Mouse (Mus musculus): ENCODE measurements at regions not wholly inside any gene's neighbourhood (a gene's known extent, or its start where the extent isn't known, plus 50 kb on each side); places are given as distances from the start of the nearest gene placed in this dataset.

DNA sequence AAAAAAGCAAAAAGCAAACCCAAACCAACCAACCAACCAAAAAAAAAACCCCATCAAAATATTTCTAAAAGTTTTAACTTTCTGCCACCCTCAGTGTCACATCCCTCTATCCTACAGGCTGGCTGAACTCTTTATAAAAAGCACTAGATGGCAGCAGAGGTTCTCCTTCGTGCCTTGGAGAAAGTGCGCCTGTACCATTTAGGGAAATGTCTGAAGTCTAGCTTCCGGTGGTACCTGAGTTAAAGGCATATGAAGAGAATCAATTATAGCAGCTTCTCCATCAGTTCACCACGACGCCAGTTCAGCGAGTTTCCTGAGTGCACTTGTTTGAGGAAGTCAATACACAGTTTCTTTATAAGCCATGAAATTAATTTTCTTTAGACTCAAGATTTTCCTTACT is 130.0 kb upstream of the Zc3h12c start:
- no peak for DNase-seq (ENCODE audit: low spot score in 2 of 2)

DNA sequence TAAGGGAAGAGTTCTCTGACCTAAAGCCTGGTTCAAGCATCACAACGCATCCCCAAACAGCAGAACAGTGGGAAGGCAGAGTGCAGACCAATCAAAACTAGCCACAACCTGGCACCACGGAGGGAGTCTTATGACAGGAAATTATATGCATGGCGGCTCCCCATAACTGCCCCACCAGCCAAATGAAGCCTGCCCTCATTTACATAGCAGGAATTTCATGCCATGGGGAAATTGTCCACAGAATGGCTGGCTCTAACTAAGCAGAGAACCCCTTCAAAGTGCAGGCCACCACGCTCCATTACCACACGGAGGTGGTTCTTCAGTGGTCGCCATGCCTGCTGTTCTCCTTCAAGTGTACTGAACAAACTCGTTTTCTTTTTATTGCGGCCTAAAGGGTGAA is 126.3 kb upstream of the Zc3h12c start:
- DNase-seq (ENCODE audit: low spot score in 2 of 2) = no peak

DNA sequence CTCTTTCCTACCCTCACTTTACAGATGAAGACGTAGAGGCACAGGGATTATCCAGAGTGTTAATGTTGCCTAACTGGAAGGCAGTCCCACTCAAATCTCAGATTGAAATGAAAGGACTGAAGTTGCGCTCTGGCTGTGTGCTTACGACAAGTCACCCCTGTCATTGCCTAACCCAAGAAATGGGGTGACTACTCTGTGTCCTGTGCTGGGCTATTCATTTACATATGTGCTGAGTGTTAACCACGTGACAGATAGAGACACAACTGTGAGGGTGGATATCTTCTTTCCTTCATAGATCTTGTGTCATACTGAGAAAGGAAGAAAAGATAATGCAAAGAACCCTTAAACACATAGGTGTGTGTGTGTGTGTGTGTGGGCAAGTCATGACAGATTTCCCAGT is 120.7 kb upstream of the Zc3h12c start:
- no peak for DNase-seq (ENCODE audit: low spot score in 2 of 2)

DNA sequence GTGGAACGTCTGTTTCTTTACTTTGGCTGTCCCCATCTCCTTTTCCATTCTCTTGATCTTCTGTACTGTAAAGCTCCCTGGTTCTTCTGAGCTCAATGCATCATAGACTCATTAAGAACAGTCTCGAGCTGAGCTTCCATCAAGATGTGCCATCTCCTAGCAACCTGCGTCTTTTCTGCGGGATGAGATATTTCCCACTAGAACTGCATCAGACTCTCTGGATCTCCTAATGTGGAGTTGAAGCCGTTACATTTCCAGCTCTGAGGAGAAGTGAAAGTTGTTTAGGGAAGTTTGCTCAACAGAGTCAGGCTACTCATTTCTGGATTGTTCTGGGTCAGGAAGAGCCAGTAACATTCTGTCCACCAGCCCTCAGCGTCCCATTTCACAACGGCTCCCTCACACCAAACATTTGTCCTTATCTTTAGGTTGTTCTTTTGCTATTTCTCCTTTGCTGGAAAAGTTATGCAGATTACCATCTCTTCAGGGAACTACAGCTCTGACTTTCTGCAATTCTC is 119.4 kb upstream of the Zc3h12c start:
- no peak for DNase-seq (ENCODE audit: low spot score in 2 of 2)

DNA sequence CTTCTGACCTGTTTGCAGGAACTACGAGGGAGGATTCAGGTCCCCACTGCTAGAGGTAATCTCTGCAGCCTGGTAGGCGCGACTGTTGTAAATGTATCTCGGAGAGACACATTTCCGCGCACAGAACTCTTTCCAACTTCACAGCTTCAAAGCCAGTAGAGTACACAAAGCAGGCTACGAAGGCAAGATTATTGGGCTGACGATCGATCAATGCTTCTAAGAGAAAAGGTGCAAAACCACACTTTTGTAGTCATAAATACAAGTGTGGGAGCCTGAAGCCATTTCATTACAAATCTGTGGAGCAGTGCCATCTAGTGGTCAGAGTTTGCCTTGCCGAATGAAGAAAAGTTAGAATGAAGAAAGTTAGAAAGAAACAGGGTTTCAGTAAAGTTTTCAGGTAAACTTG is 118.9 kb upstream of the Zc3h12c start:
- DNase-seq (ENCODE audit: low spot score in 2 of 2) = peak in 1 of 2 experiments; percentile 51

DNA sequence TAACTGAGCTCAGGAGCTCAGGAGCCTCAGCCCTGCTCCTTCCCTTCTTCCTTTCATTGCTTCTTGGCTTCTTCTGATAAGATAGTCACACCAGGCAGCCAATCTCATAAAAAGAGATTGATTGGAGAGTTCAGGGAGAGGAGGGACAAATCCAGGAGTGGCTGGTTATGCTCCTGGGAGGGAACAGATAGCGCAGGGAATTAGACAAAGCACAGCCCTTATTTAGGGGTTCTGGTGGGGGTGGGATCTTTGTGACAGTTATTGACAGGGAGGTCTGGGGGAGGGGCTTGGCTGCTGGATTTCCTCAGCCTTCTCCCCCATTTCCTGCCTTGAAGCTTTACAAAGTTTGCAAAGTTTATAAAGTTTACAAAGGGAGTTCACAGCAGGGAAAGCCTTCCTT is 117.7 kb upstream of the Zc3h12c start:
- DNase-seq (ENCODE audit: low spot score in 2 of 2) = no peak

DNA sequence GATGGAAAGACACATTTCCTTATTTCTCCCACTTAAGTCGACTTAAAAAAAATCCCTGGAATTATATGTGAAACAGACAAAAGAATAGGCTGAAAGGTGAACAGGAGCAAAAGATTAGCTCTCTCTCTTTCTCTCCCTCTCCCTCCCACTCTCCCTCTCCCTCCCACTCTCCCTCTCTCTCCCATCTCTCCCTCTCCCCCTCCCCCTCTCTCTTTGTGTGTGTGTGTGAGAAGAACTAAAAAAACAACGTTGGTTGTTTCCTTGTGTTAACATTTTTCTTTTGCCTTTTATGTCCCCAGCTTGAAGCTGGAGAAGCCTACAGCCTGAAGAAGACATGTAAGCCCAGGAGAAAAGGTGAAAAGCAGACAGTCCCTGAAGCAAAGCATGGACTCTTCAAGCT is 115.2 kb upstream of the Zc3h12c start:
- no peak for DNase-seq (ENCODE audit: low spot score in 2 of 2)

DNA sequence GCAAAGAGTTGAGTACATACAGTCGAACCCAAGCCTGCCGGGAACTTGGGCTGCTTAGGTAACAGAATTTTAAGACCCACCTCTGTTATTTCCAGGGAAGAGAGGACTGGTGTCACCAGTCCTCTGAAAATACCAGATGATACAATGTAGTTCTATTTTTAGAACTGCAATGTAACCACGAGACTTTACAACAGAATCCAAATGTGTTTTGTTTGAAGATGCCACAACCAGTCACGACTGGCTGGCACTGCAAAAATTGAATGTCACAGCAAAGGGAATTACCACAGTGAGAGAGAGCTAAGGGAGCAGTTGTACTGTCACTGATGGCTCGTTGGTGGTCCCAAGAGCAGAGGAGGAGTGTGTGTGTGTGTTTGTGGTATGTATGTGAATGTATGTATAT is 112.6 kb upstream of the Zc3h12c start:
- DNase-seq (ENCODE audit: low spot score in 2 of 2) = no peak

DNA sequence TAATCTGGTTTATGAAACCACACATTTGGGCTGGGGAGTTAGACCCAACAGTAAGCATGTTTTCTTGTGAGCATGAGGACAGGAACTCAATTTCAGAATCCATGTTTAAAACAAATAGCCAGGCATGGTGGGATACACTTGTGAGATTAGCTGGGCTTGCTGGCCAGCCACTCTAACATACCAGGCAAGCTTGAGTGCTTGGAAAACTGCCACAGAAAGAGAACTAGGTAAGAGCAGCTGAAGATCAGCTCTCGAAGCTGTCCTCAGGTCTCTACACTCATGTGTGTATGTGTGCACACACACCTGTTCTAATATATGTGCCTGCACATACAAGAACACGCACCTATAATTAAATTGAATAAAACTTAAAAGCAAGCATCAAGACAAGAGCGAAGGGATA is 112.2 kb upstream of the Zc3h12c start:
- no peak for DNase-seq (ENCODE audit: low spot score in 2 of 2)

DNA sequence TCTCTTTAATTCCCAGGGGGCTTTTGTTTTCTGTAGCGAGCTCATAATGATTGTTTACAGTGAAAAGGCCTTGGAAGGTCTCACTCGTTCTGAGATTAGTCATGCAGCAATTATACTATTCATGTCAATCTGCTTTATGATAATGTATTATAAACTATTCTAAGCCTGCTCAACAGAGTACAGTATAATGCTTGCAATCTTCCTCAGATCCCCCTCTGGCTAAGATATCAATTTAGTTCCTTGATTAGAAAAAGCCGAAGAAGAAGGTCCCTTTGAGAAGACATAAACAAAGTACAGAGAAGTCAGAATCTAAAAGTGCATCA is 110.3 kb upstream of the Zc3h12c start:
- DNase-seq (ENCODE audit: low spot score in 2 of 2) = no peak

DNA sequence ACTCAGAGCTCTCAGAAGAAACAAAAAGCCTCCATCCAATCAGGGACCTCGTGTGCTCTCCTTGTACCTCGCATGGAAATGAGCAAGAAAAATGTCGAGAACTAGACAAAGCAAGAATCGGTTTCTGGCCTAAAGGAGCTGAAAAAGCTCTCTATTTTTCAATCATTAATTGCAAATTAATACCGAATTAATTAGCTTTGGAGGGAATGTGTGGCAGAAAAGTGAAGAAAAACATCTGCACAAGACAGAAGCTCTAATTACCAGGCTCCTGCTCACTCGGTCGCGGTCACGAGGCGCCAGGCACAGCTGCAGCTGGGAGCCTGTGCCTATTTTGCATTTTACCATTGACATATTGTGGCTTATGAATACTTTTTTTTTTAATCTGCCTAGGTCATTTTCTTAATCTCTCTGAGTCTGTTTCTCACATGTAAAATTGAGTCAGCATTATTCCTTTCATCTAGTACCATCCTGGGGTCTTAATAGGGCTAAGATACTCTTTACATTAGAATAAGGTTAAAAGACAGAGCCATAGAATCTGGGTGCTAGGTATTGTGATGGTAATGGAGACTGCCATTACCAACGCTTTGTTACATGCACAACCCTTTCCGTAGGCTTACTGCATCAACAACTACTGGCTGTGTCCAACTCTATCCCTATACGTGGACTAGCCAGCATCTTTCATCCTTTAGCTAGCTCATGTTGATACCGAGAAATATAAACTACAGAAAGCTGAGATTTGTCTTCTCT is 109.8 kb upstream of the Zc3h12c start:
- no peak for DNase-seq (ENCODE audit: low spot score in 2 of 2)

DNA sequence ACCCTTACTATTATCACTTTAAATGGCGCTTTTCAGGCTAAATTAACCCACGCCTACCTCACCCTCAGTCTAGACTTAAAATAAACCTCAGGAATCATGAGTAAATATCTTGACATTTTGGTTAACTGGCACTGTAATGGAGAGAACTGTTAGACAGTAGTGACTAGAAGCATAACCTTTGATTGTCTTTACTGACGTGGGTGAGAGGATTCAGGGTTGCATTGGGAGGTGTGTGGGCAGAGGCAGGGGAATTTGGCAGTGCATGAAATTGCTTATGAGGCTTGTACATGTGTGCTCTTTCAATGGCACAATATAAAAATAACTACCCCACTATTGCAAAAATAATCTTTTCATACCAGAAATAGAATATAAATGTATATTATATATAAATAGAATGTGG is 105.6 kb upstream of the Zc3h12c start:
- DNase-seq (ENCODE audit: low spot score in 2 of 2) = no peak

DNA sequence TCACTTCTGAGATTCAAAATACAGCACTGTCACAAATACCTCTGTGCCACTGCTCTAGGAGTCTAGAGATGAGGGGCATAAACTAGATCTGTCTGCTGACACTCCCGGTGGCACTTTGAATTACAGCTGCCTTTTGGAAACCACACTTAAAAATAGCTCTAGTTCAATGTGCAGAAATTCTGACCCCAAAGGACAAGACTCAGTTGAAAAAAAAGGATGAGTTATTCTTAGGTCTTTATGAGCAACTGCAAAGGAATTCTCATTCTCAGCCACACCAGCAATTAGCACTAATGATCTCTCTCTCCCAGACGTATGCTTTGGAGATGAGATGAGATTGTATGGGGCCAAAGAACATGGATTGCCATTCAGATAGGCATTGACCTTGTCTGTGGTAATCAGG is 104.3 kb upstream of the Zc3h12c start:
- no peak for DNase-seq (ENCODE audit: low spot score in 2 of 2)

DNA sequence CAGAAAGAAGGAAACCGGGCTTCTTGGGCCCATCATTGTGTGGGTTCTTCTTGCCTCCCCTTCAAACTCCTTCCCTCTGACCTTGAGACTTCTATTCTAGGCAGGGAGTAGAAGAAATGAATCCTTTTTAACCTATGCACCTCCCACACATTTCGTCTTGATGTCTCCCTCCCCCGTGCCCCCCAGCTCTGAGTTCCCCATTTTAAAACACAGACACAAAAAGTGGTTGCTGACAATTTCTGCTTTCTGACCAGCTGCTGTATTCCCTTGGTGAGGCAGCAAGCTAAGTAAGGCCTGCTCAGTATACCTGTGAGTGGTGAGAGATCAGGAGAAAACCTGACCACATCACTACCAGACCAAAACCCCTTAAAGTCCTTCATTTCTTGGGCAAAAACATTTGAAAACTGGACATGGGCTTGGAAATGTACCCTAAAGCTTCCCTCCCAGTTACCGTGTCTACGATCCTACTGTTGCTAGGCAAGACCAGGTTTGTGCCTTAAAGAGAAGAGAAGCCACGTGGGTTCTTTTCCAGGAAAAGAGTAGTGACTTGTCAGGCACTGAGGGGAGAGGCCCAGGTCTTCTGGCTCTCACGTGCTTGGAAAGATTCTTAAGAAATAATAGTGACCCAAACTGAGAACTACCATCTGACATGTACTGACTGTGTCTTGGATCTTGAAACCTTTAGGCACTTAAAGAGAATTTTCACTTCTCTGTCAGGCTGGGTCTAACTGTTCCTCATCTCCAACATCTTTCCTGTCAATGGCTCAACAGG is 103.2 kb upstream of the Zc3h12c start:
- no peak for DNase-seq (ENCODE audit: low spot score in 2 of 2)

DNA sequence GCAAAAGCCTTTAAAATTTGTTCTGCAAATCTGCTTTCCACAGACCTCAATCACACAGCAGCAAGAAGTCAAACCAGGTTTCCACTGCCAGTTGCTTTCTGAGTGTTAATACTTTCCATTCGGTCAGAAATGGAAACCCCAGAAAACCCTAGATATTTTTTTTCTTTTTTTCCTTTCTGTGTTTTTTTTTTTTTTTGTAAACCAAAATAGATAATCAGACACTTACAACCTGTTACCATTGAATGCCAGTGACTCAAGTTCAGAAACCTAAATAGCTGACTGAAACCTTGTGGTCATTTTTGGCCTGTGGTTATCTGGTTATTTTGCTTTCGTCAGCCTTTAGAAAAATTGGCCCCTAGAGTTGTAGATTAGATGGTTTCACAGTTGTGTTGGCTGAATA is 93.2 kb upstream of the Zc3h12c start:
- DNase-seq (ENCODE audit: low spot score in 2 of 2) = no peak

DNA sequence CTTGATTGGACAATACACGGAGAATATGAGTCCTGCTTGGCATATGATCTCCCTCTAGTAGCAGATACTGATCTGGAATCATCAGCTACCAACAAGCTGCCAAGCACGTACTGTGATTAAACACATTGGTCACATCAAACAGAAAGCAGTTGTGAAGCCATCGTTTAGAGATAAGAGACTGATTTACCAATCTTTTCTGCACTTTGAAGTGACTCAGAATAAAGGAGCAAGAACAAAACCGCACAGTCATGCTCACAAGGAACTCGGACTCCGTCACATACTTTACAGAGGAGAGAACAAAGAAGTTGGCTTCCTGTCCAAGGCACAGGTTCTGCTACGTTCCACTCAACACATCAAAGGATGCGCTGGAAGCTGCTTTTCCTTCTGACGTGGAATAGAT is 91.1 kb upstream of the Zc3h12c start:
- DNase-seq (ENCODE audit: low spot score in 2 of 2) = no peak

DNA sequence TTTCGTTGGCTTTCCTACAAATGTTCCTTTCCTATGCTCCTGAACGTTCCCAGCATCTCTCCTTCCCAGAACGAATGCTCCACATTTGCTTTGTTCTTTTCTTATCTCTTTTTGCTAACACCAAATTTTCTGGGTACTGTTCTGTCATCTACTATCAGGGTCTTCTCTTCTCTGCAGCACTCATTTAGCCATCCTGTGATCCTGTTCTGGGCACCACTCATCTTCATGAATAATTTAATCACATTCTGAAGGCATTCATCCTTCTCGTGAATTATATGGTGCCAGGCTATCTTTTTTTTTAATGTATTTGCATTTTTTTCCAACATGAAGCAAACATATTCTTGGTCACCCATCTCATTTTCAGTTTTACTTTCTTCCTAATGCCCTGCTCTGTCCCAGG is 87.3 kb upstream of the Zc3h12c start:
- no peak for DNase-seq (ENCODE audit: low spot score in 2 of 2)

DNA sequence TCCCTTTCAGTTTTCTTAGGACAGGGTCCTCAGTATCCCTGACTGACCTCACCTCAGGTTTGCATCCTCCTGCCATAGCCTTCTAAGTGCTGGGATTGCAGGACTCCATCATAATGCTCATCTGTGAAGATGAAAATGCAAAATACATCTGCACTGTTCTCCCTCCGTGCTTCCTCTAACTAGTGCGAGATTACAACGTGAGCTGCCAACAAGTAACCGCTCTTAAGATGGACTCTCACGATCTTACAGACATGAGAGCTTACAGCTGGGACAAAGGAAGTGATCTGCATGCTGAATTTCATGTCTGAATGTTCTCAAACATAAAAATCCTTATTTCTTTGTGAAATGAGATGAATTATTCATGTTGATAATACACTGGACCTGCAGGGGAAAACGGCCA is 86.1 kb upstream of the Zc3h12c start:
- no peak for DNase-seq (ENCODE audit: low spot score in 2 of 2)

DNA sequence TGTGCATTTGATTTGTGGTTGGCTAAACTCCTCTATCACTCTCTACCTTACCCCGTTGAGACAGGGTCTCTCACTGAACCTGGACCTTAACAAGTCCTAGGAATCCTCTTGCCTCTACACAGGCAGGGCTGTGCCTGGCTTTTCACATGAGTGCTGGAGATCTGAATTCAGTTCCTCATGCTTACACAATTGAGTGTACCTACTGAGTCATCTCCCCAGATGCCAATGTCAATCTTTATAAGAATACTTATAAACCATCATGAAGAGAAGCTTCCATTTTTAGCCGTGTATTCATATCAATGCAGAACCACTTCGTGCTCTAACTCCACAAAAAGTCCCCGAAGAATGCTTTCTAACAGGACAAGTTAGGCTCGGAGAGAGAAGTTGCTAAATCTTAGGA is 83.1 kb upstream of the Zc3h12c start:
- no peak for DNase-seq (ENCODE audit: low spot score in 2 of 2)

DNA sequence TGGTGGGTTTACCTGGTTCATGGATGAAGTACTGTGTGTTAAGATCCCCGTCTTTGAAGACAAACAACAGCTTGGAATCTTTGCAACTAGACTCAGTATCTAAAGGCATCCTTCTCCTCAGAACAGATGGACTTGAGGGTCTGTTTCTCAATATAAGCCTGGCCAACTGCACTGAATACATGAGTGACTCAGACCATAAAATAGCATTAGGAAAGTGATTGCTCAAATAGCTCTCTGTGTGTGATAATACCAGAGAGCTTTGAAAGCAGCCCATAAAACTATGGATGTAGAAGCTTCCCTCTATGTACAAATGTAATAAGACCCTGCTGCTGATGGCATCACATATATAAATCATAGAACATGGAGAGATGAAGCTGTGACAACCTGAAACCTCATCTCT is 78.3 kb upstream of the Zc3h12c start:
- no peak for DNase-seq (ENCODE audit: low spot score in 2 of 2)

DNA sequence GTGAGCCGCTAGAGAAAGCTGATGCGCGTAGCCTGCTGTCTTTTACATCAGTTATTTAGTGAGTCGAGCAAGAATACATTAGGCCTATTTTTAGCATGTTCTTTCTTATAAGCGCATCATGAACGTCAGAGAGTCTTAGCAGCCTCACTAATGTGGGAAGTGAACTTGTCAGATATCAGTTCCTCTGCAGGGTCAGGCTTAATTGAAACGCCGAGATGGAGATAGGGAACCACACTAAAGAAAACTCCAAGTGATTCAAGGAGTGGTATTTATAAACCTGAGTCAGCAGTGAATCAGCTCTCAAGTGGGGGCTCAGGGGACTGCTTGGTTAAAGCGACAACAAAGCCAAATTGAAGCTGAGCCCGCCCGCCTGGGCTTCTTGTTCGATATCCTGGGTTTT is 75.7 kb upstream of the Zc3h12c start:
- no peak for DNase-seq (ENCODE audit: low spot score in 2 of 2)

DNA sequence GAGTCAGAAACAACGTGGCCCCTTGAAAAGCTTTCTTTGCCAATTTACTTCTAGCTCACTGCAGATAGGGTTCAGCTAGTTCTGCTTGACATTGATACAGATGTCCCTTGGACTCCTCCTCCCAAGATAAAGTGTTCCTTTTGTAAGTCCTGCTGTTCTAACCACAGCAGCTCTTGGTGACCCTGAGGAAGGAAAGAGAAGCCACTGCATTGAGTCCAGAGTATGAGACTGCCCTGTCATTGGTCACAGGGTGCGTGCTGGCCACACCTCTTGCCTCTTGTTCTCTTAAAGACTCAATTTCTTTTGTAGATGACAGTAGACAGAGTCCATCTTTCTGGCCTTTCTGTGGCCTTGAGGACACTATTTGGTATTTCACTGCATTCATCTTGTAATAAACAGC is 74.7 kb upstream of the Zc3h12c start:
- no peak for DNase-seq (ENCODE audit: low spot score in 2 of 2)

DNA sequence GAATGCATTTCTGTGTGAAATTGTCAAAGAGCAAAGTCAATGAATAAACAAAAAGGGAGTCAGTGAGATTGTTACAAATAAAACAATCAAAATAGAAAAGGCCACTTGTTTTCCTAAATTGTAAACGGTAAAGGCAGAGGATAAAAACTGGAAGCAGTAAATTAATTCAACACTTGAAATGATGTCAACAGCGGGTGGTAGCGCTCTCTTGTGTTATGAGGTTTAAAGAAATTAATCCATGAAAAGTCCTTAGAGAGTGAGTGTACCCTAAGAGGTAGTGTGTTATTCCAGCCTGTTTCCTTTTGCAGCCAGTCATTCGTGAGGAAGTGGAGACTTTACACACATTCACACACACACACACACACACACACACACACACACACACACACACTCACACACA is 73.2 kb upstream of the Zc3h12c start:
- DNase-seq (ENCODE audit: low spot score in 2 of 2) = no peak

All from frontal cortex, postnatal 10 days (tissue).